Mouse (Mus musculus) cortical plate, adult 2 months (tissue): ENCODE results near the gene Cbx7. TPM values are rescaled to one million over a fixed set of nuclear protein-coding genes. Genes with fewer than 3 reads are reported as not detected.
A peak's percentile ranks its signal among the peaks of the same experiment; 100 is the strongest.

ENCODE experiments used
- H3K27ac ChIP-seq: fragments of 200-500 bp; 2 replicates; pipeline ENCODE4 v1.5.1; 2012; ENCODE audit warnings: low read length, control low read depth, inconsistent platforms; ENCODE audit not compliant: insufficient read depth
- H3K4me1 ChIP-seq: fragments of 200-500 bp; 2 replicates; pipeline ENCODE4 v1.6.1; 2011; ENCODE audit warnings: low read length; ENCODE audit not compliant: control insufficient read depth, insufficient read depth
- H3K4me3 ChIP-seq: fragments of 200-500 bp; 2 replicates; pipeline ENCODE4 v1.5.1; 2011; ENCODE audit warnings: mild to moderate bottlenecking, low read length, control low read depth; ENCODE audit not compliant: insufficient read depth
- CTCF ChIP-seq: fragments of 200-500 bp; IDR thresholded peaks from 2 replicates; pipeline ENCODE4 v1.5.1; 2011; ENCODE audit warnings: mild to moderate bottlenecking, control low read depth, low read length; ENCODE audit not compliant: insufficient read depth; ENCODE audit errors: extremely low read depth
- POLR2A ChIP-seq: fragments of 200-500 bp; IDR thresholded peaks from 2 replicates; pipeline ENCODE4 v1.6.1; 2011; ENCODE audit warnings: mild to moderate bottlenecking, low read length, control low read depth; ENCODE audit not compliant: insufficient read depth; ENCODE audit errors: extremely low read depth
- polyA plus RNA-seq: library from polyadenylated mRNA; depleted of rRNA; stranded (reverse); fragments of >200 nt; gene quantifications from 2 replicates; pipeline ENCODE4 v1.2.3, GENCODE M21; 2012

The Cbx7 gene
- polyA plus RNA-seq, 1 experiment = 58.4 TPM

GRCm38 (mm10) chr15:80013256-80014030 is 42.5 kb upstream of the Cbx7 start:
- peak overlapping the region; percentile 98 for H3K4me3 ChIP-seq
- TF ChIP-seq POLR2A (no peak), CTCF (no peak)
- 0 out of 2 replicates have a peak, but pooled peaks cover 2% of the 10 kb centered on the region for H3K4me1 ChIP-seq
- H3K27ac ChIP-seq = peak overlapping the region; percentile 98

GRCm38 (mm10) chr15:80012527-80013201 is 41.7 kb upstream of the Cbx7 start:
- Histone ChIP-seq H3K4me1 (0 out of 2 replicates have a peak, but pooled peaks cover 2% of the 10 kb centered on the region), H3K27ac (peak overlapping the region; percentile 98), H3K4me3 (peak overlapping the region; percentile 98)
- TF ChIP-seq POLR2A (0 out of 2 replicates have a peak, but pooled peaks have one; percentile 37), CTCF (no peak)

GRCm38 (mm10) chr15:80011778-80012526 is 41.0 kb upstream of the Cbx7 start:
- Histone ChIP-seq H3K4me3 (peak overlapping the region; percentile 98), H3K27ac (peak overlapping the region; percentile 98), H3K4me1 (0 out of 2 replicates have a peak, but pooled peaks cover 2% of the 10 kb centered on the region)
- peak; percentile 54 for TF ChIP-seq POLR2A
- TF ChIP-seq CTCF = no peak

DNA sequence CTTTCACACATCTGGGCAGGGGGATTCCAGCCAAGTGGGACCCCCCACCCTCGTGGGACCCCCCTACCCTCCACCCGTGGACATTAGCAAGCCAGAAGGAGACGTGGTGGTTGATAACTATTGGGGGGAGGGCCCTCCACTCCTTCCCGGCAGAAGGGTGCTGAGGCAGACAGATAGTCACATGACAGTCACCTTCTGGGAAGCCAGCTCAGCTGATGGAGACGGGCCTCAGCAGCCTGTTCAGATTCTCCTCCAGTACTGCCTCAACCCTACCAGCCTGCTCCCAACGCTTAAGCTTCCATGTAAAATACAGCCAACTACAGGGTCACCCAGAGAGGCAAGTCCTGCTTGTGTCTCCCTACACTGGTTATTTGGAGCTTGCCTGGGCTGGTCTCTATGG is 40.3 kb upstream of the Cbx7 start:
- H3K4me3 ChIP-seq = peak overlapping the region; percentile 98
- TF ChIP-seq CTCF (no peak), POLR2A (no peak)
- H3K4me1 ChIP-seq = 0 out of 2 replicates have a peak, but pooled peaks cover 2% of the 10 kb centered on the region
- peak overlapping the region; percentile 54 for H3K27ac ChIP-seq

DNA sequence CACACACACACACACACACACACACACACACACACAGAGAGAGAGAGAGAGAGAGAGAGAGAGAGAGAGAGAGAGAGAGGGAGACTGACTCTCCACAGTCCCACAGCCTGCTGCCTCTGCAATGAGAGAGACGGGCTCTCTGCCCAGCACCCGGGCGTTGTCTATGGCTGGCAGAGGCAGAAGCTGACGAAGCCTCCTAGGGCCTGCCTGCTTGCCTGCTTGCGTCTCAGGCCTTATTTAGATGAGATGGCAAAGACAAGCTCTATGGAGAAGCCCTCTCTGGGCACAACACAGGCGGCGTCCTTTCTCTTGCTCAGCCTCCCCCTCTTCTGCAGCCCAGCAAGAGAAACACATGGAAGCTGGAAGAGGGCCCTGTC is 39.3 kb upstream of the Cbx7 start:
- Histone ChIP-seq H3K4me1 (0 out of 2 replicates have a peak, but pooled peaks cover 2% of the 10 kb centered on the region), H3K4me3 (0 out of 2 replicates have a peak overlapping the region, but pooled peaks have one; percentile 2), H3K27ac (peak overlapping the region; percentile 43)
- TF ChIP-seq CTCF = no peak
- TF ChIP-seq POLR2A = no peak

DNA sequence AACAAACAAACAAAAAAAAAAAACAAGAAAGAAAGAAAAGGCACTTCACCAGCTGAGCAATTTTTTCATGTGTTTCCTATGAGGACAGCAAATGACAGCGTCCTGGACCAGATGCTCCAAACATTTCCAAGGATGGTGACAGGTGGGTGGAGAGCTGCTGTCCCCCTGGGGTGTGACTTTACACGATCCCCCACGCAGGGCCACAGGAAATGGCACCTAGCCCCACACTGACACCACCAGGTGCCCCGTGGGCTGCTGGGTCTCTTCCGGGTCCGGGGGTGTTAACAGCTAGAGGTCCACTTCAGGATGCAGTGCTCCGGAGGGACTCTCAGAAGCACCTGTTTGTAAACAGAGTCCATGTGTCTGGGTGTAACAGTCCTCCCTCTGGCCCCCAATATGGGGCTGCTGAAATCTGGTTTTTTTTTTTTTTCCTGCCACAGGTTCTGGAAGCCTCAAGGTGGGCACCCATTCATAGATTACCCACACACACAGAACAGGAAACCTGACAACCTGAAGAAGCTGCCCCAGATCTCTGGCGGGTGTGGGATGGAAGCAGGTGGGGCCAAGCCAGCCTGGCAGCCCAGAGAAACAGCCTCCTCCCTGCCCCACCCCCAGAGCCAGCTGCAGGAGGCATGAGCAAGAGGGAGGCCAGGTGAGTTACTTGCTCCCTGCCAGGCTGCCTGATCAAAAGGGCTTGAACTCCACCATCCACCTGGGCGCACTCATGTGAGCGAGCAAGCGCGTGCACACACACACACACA is 38.7 kb upstream of the Cbx7 start:
- Histone ChIP-seq H3K27ac (peak overlapping the region; percentile 43; the same call in 1 of the 2 replicates), H3K4me1 (0 out of 2 replicates have a peak, but pooled peaks cover 2% of the 10 kb centered on the region)

DNA sequence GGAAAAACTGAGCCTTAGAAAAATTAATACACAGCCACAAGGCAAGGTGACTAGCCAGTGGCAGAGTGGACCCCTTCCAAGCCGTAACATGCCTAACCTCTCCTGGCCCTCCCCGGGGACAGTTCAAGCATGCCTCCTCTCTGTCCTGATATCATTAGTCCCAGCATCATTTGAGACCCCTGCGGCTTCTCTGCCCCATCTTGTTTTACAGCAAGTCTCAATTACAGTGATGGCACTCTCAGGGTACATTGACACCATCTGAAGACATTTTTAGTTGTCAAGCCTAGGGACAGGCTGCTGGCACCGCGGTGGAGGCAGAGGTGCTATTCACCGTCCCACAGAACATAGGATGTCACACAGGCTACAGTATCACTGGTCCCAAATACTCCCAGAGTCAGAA is 37.5 kb upstream of the Cbx7 start:
- H3K27ac ChIP-seq = no peak overlapping the region
- TF ChIP-seq CTCF = no peak
- 0 out of 2 replicates have a peak, but pooled peaks cover 2% of the 10 kb centered on the region for H3K4me1 ChIP-seq
- H3K4me3 ChIP-seq = no peak overlapping the region

More for the DNA sequence above, 38.7 kb upstream of the Cbx7 start:
- no peak for TF ChIP-seq CTCF
- no peak for TF ChIP-seq POLR2A
- 0 out of 2 replicates have a peak overlapping the region, but pooled peaks have one; percentile 2 for H3K4me3 ChIP-seq

- TF ChIP-seq POLR2A (no peak), CTCF (no peak)
- Histone ChIP-seq H3K4me1 (no peaks in the 10 kb centered on the region), H3K27ac (no peak overlapping the region; the same call in 1 of the 2 replicates), H3K4me3 (no peak overlapping the region)
These were observed 35.2 kb upstream of the Cbx7 start for GRCm38 (mm10) chr15:80006156-80006555.

GRCm38 (mm10) chr15:80005436-80005835 is 34.5 kb upstream of the Cbx7 start:
- H3K27ac ChIP-seq = peak overlapping the region; percentile 70; the same call in 1 of the 2 replicates
- H3K4me3 ChIP-seq = no peak overlapping the region
- no peaks in the 10 kb centered on the region for H3K4me1 ChIP-seq
- no peak for TF ChIP-seq POLR2A
